Mouse (Mus musculus): ENCODE data around the gene Dcaf4.

GRCm38 (mm10) chr12:83586628-83587027 lies 66.4 kb downstream of the Dcaf4 start:
- TF ChIP-seq POLR2A (IDR thresholded peaks at IDR 0.05; ENCODE audit: extremely low read depth, insufficient read depth, low read length) (no peak), CTCF (IDR thresholded peaks at IDR 0.05; ENCODE audit: low read depth, low read length) (no peak)

All from liver, adult 2 months (tissue).